Mouse (Mus musculus) cerebellum, adult 2 months (tissue): Measurements from ENCODE around the gene Cnn1.

Source experiments
- CTCF ChIP-seq: fragments of 200-500 bp; IDR thresholded peaks from 2 replicates; pipeline ENCODE4 v1.5.1; 2011; ENCODE audit warnings: low read depth, mild to moderate bottlenecking, control low read depth, low read length, moderate library complexity, borderline replicate concordance; ENCODE audit not compliant: insufficient read depth
- POLR2A ChIP-seq: fragments of 200-500 bp; IDR thresholded peaks from 2 replicates; pipeline ENCODE4 v1.6.1; 2011; ENCODE audit warnings: low read length, control low read depth, borderline replicate concordance; ENCODE audit not compliant: insufficient read depth

GRCm38 (mm10) chr9:22058011-22058424, 41.0 kb upstream of the Cnn1 start:
- TF ChIP-seq POLR2A (no peak), CTCF (no peak)
